Mouse (Mus musculus): ENCODE results near the gene Dmbt1.
"Not testable (repeated sequence)": the region's sequence is repeated elsewhere in the genome, so short reads cannot be mapped to it uniquely, and the experiment has no call there.

Gene Dmbt1

DNA sequence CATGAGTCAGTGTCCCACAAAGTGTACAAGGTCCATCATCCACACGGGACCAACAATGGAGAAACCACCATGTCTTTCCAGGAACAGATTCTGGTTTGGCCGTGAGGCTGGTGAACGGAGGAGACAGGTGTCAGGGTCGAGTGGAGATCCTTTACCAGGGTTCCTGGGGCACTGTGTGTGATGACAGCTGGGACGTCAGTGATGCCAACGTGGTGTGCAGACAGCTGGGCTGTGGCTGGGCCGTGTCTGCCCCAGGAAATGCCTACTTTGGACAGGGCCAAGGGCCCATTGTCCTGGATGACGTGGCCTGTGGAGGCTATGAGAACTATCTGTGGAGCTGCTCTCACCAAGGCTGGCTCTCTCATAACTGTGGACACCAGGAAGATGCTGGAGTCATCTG, 18.0 kb downstream of the Dmbt1 start:
- not testable (repeated sequence) for DNase-seq (ENCODE audit: low spot score)

DNA sequence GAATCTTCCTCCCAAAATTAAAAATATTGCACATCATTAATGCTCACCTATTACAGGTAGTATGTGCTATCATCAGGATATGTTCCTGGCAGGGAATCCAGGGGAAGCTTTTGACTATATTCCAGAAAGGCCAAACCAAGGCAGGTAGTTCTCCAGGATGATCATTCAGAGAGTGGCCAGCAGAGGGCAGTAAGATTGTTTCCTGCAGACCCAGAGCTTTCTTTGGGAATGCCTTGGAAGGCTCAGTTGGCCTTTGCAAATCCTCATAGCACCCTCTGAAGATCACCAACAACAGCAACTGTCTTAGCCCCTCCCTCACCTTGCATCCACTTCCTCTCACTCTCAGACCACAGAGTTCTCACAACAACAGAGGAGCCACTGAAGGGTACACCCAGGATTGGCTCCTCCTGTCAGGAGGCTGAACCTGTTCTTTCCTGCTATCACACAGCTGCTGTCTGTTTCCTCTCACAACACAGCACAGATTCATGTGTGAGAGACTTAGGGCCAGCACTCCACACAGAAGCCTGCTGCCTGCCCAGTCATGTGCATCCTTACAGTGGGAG, 23.0 kb downstream of the Dmbt1 start:
- no peak for DNase-seq (ENCODE audit: low spot score)

DNA sequence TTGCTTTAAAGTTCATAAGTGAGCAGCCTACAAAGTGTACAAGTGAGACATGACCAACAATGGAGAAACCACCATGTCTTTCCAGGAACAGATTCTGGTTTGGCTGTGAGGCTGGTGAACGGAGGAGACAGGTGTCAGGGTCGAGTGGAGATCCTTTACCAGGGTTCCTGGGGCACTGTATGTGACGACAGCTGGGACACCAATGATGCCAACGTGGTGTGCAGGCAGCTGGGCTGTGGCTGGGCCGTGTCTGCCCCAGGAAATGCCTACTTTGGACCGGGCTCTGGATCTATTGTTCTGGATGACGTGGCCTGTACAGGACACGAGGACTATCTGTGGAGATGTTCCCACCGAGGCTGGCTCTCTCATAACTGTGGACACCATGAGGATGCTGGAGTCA, 26.1 kb downstream of the Dmbt1 start:
- not testable (repeated sequence) for DNase-seq (ENCODE audit: low spot score)

DNA sequence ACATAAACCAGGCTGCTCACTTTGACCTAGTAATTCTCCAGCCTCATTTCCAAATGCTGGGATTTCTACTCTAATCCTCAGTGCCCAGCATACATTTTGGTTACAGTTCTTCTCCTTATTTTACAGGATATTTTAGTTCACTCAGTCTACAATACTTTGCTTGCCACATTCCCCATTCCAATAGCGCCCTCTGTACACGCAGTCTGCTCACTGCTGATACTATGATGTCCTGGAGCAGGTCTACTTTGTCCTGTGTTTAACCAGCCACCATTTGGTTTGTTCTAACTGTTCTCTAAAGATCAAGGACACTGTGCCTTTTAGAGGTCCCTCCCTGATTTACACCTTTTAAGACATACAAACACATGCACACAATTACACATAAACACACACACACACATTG, 28.0 kb downstream of the Dmbt1 start:
- not testable (repeated sequence) for DNase-seq (ENCODE audit: low spot score)

DNA sequence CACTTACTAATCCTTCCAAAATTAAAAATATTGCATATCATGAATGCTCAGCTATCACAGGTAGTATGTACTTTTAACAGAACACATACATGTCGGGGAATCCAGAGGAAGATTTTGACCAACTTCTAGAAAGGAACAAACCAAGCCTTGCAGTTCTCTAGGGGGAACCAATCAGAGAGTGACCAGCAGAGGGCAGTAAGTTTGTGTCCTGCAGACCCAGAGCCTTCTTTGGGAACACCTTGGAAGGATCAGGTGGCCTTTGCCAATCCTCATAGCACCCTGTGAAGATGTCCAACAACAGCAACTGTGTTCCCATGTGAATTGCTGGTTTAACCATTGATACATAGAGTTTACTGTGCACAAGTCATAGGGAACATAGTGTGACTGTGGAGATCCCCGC, 30.7 kb downstream of the Dmbt1 start:
- no peak for DNase-seq (ENCODE audit: low spot score)

DNA sequence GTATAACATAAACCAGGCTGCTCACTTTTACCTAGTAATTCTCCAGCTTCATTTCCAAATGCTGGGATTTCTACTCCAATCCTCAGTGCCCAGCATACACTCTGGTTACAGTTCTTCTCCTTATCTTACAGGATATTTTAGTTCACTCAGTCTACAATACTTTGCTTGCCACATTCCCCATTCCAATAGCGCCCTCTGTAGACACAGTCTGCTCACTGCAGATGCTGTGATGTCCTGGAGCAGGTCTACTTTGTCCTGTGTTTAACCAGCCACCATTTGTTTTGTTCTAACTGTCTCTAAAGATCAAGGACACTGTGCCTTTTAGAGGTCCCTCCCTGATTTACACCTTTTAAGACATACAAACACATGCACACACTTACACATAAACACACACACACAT, 36.3 kb downstream of the Dmbt1 start:
- peak; percentile 10 for DNase-seq (ENCODE audit: low spot score)

DNA sequence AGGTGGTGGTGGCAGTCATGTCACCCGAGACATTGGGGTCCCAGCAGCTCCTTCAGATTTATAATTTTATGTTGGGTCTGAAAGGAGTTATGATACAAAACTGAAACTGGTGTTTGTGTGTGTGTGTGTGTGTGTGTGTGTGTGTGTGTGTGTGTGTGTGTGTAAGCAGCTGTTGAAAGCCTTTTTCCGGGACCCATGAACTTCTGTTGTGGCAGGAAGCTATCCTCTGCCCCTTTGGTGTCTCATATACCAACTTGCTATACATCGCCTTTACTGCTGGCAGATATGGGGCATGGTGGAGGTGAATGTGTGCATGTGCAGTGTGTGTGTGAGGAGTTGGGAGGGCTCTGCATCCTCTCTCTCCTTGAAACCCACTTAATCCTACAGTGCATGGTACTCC, 41.6 kb downstream of the Dmbt1 start:
- DNase-seq (ENCODE audit: low spot score), result not testable (repeated sequence)

DNA sequence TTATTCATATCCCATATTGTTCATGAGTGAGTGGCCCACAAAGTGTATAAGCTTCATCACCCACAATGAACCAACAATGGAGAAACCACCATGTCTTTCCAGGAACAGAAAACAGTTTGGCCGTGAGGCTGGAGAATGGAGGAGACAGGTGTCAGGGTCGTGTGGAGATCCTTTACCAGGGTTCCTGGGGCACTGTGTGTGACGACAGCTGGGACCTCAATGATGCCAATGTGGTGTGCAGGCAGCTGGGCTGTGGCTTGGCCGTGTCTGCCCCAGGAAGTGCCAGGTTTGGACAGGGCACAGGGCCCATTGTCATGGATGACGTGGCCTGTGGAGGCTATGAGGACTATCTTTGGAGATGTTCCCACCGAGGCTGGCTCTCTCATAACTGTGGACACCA, 42.2 kb downstream of the Dmbt1 start:
- DNase-seq (ENCODE audit: low spot score), result not testable (repeated sequence)

DNA sequence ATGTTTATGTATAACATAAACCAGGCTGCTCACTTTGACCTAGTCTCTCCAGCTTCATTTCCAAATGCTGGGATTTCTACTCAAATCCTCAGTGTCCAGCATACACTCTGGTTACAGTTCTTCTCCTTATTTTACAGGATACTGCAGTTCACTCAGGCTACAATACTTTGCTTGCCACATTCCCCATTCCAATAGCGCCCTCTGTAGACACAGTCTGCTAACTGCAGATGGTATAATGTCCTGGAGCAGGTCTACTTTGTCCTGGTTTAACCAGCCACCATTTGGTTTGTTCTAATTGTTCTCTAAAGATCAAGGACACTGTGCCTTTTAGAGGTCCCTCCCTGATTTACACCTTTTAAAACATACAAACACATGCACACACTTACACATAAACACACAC, 44.1 kb downstream of the Dmbt1 start:
- peak; percentile 17 for DNase-seq (ENCODE audit: low spot score)

DNA sequence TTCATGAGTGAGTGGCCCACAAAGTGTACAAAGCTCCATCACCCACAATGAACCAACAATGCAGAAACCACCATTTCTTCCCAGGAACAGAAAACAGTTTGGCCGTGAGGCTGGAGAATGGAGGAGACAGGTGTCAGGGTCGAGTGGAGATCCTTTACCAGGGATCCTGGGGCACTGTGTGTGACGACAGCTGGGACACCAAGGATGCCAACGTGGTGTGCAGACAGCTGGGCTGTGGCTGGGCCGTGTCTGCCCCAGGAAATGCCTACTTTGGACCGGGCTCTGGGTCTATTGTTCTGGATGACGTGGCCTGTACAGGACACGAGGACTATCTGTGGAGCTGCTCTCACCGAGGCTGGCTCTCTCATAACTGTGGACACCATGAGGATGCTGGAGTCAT, 50.5 kb downstream of the Dmbt1 start:
- not testable (repeated sequence) for DNase-seq (ENCODE audit: low spot score)

DNA sequence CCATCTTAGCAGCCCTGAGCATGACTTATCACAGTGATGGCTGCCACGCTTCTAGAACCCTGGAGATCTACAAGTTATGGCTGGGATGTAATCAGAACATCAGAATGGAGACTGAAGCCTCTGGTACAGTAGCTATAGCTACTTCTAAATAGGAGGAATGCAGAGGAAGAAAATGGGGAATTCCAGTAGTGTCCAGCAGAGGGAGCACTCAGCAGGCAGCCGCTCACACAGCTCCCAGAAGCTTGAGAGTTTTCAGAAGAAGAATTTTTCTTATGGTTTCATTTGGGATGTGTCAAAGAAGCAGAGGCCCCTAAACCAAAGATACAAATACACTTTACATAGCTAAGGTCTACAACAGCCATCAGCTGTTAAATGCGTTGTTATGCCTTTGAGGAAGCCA, 80.6 kb downstream of the Dmbt1 start:
- DNase-seq (ENCODE audit: low spot score), result peak; percentile 20

DNA sequence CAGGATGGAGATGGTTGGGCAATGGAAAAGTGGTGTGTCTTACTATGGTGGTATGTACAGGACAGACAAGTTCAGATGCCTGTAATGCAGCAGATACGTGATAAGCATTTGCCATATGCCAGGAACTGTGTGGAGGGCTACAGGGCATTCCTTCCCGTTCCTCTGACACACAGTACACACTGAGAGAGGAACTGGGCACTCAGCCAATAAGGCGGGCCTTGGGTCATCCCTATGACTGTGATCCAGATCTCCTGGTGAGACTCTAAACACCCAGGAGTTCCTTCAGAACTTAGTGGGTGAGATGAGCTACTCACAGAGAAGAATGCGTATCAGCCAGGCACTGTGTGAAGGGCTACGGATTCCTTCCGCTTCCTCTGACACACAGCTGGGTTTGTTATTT, 81.8 kb downstream of the Dmbt1 start:
- no peak for DNase-seq (ENCODE audit: low spot score)

DNA sequence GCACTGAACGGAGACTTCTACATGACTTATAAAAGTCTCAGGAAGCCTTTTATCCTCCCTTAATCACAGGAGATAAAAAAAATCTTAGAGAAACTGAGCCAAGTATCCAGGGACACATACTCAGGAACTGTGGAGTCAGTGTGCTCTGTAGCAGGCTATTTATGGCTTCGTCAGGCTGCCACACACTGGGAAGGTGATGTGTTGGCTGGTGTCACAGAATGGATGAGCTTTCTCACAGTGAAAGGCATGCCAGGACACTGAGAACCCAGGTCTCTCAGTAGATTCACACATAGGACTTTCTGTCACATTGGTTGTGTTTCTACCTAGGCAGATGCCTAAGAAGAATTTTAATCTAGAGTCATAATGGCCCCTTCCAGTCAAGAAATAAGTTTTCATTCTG, 82.6 kb downstream of the Dmbt1 start:
- no peak for DNase-seq (ENCODE audit: low spot score)

DNA sequence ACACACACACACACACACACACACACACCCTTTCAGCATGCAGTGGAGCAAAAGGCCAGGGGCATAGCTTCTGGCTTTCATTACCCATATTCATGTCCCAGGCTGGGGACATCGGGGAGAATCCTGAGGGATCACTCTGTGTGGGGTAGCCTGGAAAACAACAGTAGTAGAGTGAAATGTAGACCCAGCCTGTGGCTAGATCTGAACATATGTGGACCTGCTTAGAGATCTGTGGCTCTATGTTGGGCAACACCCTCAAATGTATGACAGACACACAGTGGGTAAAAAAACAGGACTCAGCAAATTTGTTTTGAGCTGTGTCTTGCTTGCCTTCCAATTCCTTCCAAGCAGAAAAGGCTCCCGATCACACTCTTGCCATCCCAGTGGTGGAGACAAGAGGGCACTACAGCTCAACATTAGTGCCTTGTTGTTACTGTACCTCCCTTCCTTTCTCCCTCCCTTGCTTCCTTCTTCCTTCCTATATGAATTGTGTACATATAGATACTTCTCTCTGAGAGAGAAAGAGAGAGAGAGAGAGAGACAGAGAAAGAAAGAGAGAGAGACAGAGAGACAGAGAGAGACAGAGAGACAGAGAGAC, 90.5 kb downstream of the Dmbt1 start:
- no peak for DNase-seq (ENCODE audit: low spot score)

DNA sequence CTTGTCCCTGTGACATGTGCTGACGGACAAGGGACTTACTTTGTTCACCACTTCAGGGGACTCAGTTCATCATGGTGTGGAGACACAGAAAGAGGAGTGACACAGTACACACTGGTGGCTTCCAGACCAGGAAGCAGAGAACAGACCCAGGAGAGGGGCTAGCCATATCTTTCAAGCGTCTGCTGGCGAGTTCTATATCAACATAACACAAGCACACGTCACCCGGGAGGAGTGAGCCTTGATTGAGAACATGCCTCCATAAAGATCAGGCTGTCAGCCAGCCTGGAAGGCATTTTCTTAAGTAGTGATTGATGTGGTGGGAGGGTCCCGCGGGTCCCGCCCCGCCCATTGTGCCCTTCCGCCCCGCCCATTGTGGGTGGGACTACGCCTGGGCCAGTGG, 98.2 kb downstream of the Dmbt1 start:
- no peak for DNase-seq (ENCODE audit: low spot score)

DNA sequence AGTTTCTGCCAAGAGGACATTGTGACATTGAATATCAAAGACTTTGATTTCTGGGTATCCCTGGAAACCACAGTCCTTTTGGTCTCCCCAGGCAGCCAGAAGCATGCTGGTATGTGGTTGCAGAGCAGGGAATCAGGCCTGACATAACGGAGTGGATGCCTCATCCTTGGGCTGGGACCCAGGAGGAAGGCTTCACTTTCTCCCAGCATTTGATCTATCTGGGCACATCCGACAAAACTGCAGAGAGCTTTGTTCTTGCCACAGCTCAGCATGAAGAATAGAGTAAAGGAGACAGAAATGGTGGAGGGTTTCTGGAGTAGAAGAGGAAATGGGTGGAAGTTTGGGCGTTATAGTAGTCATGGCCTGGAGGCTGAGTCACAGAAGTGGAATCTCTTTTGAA, 101.3 kb downstream of the Dmbt1 start:
- no peak for DNase-seq (ENCODE audit: low spot score)

DNA sequence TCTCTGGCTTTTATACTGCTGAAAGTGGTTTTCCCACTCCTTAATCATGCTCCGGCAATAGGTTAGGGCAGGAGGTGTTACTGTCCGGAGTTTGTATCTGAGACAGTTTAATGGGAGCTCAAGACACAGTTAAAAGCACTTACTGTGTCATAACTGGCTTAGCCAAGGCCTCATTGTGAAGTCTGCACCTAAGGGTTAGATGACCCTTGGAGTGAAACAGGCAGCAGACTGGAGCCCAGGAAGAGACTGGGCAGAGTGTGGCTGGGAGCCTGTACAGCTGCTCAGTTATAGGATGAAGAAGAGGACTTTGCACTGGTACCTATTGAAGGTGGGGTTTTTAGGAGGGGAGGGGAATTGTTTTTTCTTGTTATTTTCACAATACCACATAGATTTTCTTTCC, 114.4 kb downstream of the Dmbt1 start, which contains the start of gene 4933402N03Rik:
TSS of gene 4933402N03Rik (minus strand) at position 101 of the 400 bp plus-strand sequence.
- no peak for DNase-seq (ENCODE audit: low spot score)

DNA sequence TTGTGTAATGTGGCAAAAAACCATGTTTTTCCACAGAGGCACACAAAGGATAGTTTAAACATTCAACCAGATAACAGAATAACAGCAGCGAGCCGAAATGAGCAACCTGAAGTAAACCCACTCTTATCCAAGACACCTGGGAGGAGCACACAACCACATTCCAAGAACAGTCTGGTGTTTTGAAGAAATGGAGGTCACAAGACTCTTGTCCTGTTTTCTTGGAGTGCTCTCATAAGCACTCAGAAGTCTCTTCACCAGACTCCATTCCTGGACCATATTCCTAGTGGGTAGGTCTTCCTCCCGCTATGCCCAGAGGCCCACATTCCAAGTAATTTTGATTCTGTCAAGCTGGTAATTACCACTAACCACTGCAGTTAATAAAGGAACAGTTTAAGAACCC, 118.3 kb downstream of the Dmbt1 start:
- DNase-seq (ENCODE audit: low spot score), result no peak

DNA sequence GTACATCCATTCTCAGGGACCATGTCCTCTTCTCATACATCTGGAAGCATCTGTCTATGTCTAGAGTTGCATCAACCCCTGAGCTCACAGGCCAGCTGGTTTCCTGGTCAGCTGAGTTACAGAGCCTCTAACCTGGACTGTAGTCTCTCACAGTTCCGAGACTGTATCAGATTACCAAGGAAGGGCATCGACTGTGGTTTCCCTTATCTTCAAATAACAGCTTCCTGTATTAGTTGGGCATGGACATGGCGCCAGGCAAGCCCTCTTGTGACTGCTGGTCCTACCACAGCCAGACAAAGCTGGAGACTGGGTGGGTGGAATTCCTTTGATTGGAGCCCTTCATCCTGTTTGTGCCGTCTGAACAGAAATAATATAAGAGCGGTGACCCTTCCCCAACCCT, 121.2 kb downstream of the Dmbt1 start:
- no peak for DNase-seq (ENCODE audit: low spot score)

DNA sequence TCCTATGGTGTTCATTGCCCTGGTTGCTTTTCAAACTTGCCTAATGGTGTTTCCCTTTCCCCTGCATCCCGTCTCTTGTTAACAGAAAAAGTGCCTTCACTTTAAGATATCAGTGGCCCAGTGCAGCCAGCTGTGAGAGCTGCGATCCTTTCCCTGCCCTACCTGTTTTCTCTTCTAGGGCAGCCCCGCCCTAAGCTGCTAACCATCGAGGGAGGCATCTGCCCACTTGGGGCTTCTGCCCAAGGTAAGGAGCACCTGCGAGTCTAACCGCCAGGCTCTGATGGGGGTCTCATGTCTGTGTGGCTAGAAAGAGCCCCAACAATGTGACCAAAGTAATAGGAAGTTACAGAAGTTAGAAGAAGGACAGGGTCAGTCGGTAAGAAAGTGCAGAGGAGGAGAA, 130.4 kb downstream of the Dmbt1 start:
- no peak for DNase-seq (ENCODE audit: low spot score)

DNA sequence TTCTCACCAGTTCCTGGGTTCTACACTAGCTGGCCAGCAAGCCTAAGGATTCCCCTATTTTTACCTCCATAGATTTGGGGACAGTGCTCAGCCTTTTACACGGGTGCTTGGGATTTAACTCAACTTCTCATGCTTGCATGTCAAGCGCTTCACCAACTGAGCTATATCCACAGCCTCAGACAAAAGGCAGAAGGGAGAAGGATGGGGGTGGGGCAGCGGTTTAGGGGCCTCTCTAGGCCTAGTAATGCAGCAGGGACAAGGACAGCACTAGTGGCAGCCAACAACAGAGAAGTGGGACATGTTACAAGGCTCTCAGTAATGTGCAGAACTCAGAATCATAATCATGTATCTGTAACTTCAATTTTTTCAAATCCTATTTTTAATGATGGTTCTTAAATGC, 135.9 kb downstream of the Dmbt1 start:
- DNase-seq (ENCODE audit: low spot score), result no peak

DNA sequence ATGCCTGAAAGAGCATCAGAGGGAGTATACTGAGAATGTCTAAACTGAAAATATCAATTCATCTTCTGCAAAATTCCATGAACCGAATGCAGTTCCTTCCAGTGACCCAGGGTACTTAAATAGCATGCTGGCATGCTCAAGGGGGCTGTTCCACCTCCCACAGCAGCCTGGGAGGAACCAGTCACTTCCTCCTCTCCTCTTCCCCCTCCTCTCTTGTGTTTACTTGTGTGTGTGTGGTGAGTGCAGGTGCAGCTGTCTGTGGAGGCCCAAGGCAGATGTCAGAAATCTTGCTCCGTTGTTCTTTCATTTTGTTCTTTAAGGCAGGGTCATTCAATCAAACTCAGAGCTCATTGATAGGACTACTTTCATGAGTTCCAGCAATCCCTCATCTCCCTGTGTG, 137.2 kb downstream of the Dmbt1 start:
- DNase-seq (ENCODE audit: low spot score), result no peak

Data from testis, postnatal 14 days (tissue).